Mouse (Mus musculus) neural tube, embryonic 10.5 days (tissue): Measurements from ENCODE around the gene Akain1.

Source experiments
- DNase-seq: peaks from one replicate; pipeline ENCODE4 v3.0.0-alpha.2; 2017; ENCODE audit warnings: low spot score; ENCODE audit errors: extremely low spot score

Gene Akain1

DNA sequence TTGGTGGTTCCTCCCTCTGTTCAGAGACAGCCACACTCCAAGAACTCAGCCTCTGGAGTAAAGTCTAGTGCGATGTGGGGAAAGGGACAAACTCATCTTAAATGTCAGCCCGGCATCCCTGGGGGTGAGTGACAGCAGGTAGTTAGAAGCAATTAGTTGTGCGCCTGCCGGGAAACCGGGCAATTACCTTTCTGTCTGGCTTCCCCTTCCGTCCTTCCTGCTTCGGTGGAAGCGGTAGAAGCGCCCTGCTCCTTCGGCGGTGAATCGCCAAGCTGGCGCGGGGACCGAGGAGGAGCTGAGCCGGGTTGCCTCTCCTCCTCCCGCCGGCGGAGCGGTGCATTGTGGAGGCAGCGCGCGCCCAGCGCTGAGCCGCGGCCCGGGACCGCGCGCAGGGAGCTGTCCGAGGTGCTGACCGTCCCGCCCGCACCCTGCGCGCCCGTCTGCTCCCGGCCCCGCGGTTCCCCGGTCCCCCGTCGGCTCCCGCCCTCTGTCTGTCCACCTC lies at the start of gene Akain1:
Akain1 (plus strand) TSS at position 337 of the 502 bp plus-strand sequence.
- DNase-seq: peak; percentile 82

DNA sequence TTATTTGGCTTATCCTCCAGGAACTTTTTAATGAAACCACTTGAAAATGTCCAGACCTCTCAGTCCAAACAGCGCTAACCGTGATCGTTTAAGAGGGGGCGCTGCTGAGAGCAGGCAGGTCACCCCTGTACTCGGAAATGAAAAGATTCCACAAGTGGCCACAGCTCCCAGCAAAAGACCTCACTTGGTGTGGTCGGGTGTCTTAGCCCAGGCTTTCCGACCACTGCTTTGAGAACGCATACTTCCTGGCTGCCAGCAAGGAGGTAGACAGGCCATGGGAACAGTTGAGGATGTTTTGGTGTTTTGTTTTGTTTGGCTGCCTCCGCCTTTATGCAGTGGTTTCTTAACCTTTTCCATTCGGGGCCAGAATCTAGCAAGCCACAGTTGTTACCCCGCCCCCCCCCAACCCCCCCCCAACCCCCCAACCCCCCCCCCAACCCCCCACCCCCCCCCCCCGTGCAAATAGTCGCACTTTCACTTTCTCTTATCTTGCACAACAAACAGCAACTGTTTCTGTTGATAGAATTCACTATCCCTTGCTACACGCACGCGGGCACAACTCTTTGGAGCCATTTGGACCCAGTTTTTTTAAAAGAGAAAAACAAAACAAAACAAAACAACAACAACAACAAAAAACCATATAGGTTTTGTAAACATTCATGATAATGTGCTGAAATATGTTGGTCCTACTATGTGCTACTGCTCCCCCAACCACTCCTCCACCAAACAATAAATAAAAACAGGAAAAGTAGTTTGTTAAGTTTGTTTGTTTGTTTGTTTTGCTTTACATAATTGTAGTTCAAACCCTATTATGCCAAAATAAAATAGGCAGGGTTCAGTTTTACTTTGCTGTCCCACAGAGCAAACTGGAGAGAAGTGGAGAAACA lies 42.7 kb upstream of the Akain1 start:
- DNase-seq: no peak

- no peak for DNase-seq
Measured at GRCm38 (mm10) chr17:69397163-69397562, 42.0 kb upstream of the Akain1 start.

DNA sequence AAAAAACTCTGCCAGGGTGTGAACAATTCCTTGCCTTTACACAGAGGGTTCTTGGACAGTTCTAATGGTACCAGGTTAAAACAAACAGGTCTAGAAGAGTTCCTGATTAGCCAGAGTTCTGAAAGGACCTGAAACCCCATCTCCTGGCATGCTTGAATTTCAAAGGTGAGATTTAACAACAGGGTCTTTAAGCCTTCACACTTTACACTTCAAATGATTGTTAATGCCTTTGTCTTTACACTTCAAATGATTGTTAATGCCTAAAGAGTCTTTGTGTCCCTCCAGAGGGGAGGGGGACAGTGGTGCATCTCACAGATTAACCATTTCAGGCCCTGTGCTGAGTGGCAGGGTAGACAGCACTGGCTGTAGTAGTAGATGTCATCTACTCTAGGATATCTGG lies 41.0 kb upstream of the Akain1 start:
- DNase-seq: no peak

GRCm38 (mm10) chr17:69401146-69401545 lies 38.0 kb upstream of the Akain1 start:
- no peak for DNase-seq

DNA sequence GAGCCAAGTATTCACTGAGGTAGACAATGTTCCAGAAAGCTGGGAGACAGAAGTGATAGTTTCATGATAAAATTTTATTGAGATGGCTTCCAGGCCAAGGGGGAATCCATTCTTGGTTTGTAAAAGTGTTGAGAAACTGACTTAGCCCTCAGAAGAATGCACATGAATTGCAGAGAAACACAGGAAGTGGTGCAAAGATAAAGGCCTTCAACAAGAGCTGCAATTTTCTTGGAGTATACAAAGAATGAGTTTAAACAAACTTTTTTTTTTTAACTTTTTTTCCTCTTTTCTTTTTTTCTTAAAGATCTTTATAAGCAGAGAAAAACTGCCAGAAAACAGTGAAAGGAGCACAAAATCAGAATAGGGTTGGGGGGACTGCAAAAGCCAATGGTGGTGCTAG lies 23.0 kb upstream of the Akain1 start:
- no peak for DNase-seq

GRCm38 (mm10) chr17:69416920-69417661 lies 22.0 kb upstream of the Akain1 start:
- DNase-seq: peak; percentile 97

- DNase-seq: no peak
Measured at GRCm38 (mm10) chr17:69417724-69418373, 21.3 kb upstream of the Akain1 start.

DNA sequence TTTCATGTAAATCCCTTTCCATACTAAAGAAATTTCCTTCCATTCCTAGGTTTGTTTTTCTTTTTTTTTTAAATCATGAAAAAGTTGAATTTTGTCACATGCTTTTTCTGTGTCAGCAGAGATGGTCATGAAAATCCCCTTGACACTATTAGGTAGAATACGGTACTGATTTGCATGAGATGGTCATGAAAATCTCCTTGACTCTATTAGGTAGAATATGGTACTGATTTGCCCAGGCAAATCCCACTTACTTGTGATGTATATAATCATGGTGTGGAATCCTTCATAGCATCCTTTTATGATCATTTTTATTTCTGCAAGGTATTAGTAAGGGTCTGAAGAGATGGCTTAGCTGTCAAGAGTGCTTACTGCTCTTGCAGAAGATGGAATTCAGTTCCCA lies 17.5 kb upstream of the Akain1 start:
- DNase-seq: no peak

- DNase-seq: no peak
Measured at GRCm38 (mm10) chr17:69437836-69438235, 1.3 kb upstream of the Akain1 start.

DNA sequence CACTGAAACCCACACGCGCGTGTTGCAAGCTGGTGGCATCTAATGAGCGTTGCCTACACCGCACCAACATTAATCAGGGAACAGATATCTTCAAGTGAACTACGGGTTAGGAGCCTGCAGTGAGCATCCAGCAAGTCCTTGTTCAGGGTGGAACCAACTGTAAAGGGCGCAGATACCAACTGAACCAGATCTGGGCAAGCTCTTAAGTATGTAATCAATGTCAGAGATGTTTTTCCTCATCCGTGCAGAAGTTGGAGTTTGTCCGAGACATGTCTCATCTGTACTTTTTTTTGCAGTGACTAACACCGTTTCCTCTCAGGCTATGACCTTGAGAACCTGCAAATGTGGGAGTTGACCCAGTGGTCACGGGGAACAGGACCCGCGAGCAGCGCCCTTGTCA lies 640 bp upstream of the Akain1 start:
- no peak for DNase-seq

GRCm38 (mm10) chr17:69439571-69440480 lies 700 bp downstream of the Akain1 start:
- DNase-seq: no peak

DNA sequence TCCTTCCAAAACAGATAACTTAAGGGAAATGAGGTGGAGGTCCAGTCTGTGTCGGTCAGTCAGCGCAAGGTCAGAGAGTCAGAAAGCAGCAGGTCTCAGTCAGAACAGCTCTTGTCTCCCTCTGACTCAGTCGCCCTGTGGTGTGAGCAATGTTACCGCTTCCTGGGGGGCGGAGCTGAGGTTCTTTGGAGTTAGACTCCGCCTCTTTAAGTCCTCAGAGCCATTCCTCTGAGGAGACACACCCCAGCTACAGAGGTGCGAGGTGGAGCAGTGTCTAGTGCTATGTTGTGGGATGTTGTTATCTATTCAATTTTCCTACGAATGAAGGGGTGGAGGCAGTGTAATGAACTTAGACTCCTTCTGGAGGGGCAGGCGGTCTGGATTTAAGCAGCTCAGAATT lies 1.9 kb downstream of the Akain1 start:
- no peak for DNase-seq

DNA sequence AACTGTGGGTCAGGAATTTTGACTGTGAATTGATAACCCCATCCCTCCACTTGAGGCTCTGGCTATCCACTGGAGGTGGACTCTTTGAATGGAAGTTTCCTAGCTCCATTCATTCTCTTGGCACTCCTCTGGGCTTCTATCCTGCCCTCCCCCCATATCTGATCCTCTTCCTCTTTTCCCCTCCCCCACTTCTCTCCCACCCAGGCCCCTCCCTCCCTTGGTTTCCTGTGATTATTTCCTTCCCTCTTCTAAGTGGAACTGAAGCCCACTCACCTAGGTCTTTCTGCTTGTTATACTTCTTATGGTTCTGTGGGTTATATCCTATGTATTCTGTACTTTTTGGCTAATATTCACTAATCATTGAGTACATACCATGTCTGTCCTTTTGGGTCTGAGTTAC lies 9.6 kb downstream of the Akain1 start:
- DNase-seq: no peak

- no peak for DNase-seq
Measured at GRCm38 (mm10) chr17:69461680-69462079, 22.6 kb downstream of the Akain1 start.

GRCm38 (mm10) chr17:69463037-69463436 lies 23.9 kb downstream of the Akain1 start:
- DNase-seq: no peak

GRCm38 (mm10) chr17:69471171-69471570 lies 32.0 kb downstream of the Akain1 start:
- DNase-seq: no peak

DNA sequence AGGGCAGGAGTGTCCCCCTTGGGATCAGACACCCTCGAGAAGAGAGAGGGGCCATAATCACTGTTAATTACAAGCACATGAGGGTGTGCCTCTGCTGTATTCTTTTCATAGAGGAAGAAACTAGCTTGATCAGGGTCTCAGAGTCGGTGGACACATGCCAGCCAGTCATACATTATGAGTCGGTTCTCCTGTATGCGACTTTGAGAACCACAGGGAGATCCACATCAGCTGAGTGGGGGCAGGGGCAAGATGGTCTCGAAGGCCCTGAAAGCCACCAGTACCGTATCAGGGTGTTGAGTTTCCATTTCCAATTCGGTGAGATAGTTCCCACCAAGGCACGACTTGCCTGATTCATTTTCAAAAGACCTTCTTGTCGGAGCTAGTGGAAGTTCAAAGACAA lies 33.3 kb downstream of the Akain1 start:
- no peak for DNase-seq

- no peak for DNase-seq
Measured at GRCm38 (mm10) chr17:69474084-69474483, 35.0 kb downstream of the Akain1 start.

GRCm38 (mm10) chr17:69475423-69475822 lies 36.3 kb downstream of the Akain1 start:
- DNase-seq: peak; percentile 87

DNA sequence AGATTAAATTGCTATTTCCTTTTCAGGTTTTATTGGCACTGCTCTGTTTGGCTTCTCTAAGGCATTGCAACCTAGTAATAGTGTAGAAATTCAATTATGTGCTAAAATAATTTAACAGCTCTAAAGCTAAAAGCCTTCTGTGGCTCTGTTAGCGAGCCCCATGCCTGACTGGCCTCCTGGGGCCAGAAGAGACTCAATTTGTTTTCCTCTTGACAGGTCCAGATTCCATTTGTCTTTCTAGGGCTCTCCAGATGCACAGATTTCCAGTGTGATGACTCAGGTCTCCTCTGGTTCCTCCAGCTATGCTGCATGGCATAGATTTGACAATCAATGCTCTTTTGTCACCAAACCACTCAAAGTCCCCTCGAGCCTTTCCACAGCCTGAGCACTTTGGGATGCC lies 38.4 kb downstream of the Akain1 start:
- no peak for DNase-seq
